Mouse (Mus musculus): ENCODE data around the gene Myo1a. TPM values are rescaled to one million over a fixed set of nuclear protein-coding genes. Genes with fewer than 3 reads are reported as not detected.

The Myo1a gene
- polyA plus RNA-seq, 1 experiment from 2014 or later, result 0.07 TPM

- Histone ChIP-seq H3K36me3 (replicated peaks; ENCODE audit: insufficient read depth, low read length) (no peaks in the 10 kb centered on the region), H3K27ac (ENCODE audit: low read depth) (no peak overlapping the region), H3K9me3 (ENCODE audit: low read length) (no peaks in the 10 kb centered on the region), H3K4me1 (ENCODE audit: insufficient read depth) (no peaks in the 10 kb centered on the region), H3K27me3 (ENCODE audit: insufficient read depth, low read length) (no peaks in the 10 kb centered on the region), H3K4me3 (ENCODE audit: low read depth, low read length) (no peak overlapping the region), H3K9ac (replicated peaks) (no peak overlapping the region), H3K4me2 (ENCODE audit: low read depth, low read length) (no peak overlapping the region)
- 77% methylated on average over 13 of the region's 13 CpGs for WGBS (ENCODE audit: insufficient replicate concordance)
- no peak for TF ChIP-seq CTCF (IDR thresholded peaks at IDR 0.05; ENCODE audit: low read depth)
- no peak for TF ChIP-seq EP300 (IDR thresholded peaks at IDR 0.05; ENCODE audit: low read depth)
- DNase-seq, result no peak
- no peak for ATAC-seq
Observed at GRCm38 (mm10) chr10:127710331-127710730, 5.4 kb downstream of the Myo1a start.

DNA sequence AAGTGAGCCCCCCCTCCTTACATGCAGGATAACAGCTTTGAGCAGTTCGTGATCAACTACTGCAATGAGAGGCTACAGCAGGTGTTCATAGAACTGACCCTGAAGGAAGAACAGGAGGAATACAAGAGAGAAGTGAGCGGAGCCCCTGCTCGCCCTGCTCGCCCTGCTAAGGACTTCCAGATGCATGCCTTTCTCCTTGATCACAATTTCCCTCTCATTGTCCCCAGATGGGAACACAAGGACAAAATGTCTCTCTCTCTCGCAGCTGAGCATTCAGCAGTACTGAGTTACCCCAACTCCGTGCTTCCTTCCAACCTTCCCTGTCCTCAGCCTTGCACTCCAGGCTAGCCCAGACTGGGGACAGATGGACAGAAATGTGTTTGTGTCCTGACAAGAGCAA, 7.8 kb downstream of the Myo1a start:
- ATAC-seq (no peak), DNase-seq (no peak)
- Histone ChIP-seq H3K4me3 (ENCODE audit: low read depth, low read length) (no peak overlapping the region), H3K4me1 (ENCODE audit: insufficient read depth) (no peaks in the 10 kb centered on the region), H3K4me2 (ENCODE audit: low read depth, low read length) (no peak overlapping the region), H3K27me3 (ENCODE audit: insufficient read depth, low read length) (no peaks in the 10 kb centered on the region), H3K36me3 (replicated peaks; ENCODE audit: insufficient read depth, low read length) (no peaks in the 10 kb centered on the region), H3K9me3 (ENCODE audit: low read length) (no peaks in the 10 kb centered on the region), H3K27ac (ENCODE audit: low read depth) (no peak overlapping the region), H3K9ac (replicated peaks) (no peak overlapping the region)
- WGBS (ENCODE audit: insufficient replicate concordance), result 83% methylated on average over 6 of the region's 6 CpGs
- no peak for TF ChIP-seq CTCF (IDR thresholded peaks at IDR 0.05; ENCODE audit: low read depth)
- no peak for TF ChIP-seq EP300 (IDR thresholded peaks at IDR 0.05; ENCODE audit: low read depth)

GRCm38 (mm10) chr10:127721671-127722418, 16.9 kb downstream of the Myo1a start:
- Histone ChIP-seq H3K27ac (ENCODE audit: low read depth) (no peak overlapping the region), H3K4me1 (ENCODE audit: insufficient read depth) (0 out of 2 replicates have a peak, but pooled peaks cover 4% of the 10 kb centered on the region), H3K4me2 (ENCODE audit: low read depth, low read length) (no peak overlapping the region), H3K4me3 (ENCODE audit: low read depth, low read length) (no peak overlapping the region), H3K9ac (replicated peaks) (no peak overlapping the region), H3K27me3 (ENCODE audit: insufficient read depth, low read length) (peaks cover 28% of the 10 kb centered on the region), H3K36me3 (replicated peaks; ENCODE audit: insufficient read depth, low read length) (no peaks in the 10 kb centered on the region), H3K9me3 (ENCODE audit: low read length) (no peaks in the 10 kb centered on the region)
- WGBS (ENCODE audit: insufficient replicate concordance), result 31% methylated on average over 20 of the region's 20 CpGs
- no peak for DNase-seq
- no peak for ATAC-seq
- no peak for TF ChIP-seq CTCF (IDR thresholded peaks at IDR 0.05; ENCODE audit: low read depth)

- peaks cover 28% of the 10 kb centered on the region for H3K27me3 ChIP-seq (ENCODE audit: insufficient read depth, low read length)
Observed at GRCm38 (mm10) chr10:127724178-127724577, 19.2 kb downstream of the Myo1a start, which contains the start of gene Tac2. Gene Tac2 (plus strand): TSS chr10:127724478.

GRCm38 (mm10) chr10:127725136-127725535, 20.2 kb downstream of the Myo1a start:
- no peak overlapping the region for H3K4me3 ChIP-seq (ENCODE audit: low read depth, low read length)
- H3K4me1 ChIP-seq (ENCODE audit: insufficient read depth), result peaks cover under 1% of the 10 kb centered on the region; the same call in 1 of the 2 replicates

More at GRCm38 (mm10) chr10:127724178-127724577, 19.2 kb downstream of the Myo1a start, which contains the start of gene Tac2:
- no peak within 1 kb of the TSS for H3K4me2 ChIP-seq (ENCODE audit: low read depth, low read length)
- TF ChIP-seq EP300 (IDR thresholded peaks at IDR 0.05; ENCODE audit: low read depth) (no peak), CTCF (IDR thresholded peaks at IDR 0.05; ENCODE audit: low read depth) (no peak)
- no peak within 1 kb of the TSS for H3K9ac ChIP-seq (replicated peaks)
- 71% methylated on average over 3 of the region's 3 CpGs for WGBS (ENCODE audit: insufficient replicate concordance)
- H3K36me3 ChIP-seq (replicated peaks; ENCODE audit: insufficient read depth, low read length), result no peaks in the 10 kb centered on the region
- H3K27ac ChIP-seq (ENCODE audit: low read depth), result no peak within 1 kb of the TSS
- ATAC-seq (no peak), DNase-seq (no peak)
- no peaks in the 10 kb centered on the region for H3K4me1 ChIP-seq (ENCODE audit: insufficient read depth)
- no peaks in the 10 kb centered on the region for H3K9me3 ChIP-seq (ENCODE audit: low read length)
- H3K4me3 ChIP-seq (ENCODE audit: low read depth, low read length), result no peak within 1 kb of the TSS

DNA sequence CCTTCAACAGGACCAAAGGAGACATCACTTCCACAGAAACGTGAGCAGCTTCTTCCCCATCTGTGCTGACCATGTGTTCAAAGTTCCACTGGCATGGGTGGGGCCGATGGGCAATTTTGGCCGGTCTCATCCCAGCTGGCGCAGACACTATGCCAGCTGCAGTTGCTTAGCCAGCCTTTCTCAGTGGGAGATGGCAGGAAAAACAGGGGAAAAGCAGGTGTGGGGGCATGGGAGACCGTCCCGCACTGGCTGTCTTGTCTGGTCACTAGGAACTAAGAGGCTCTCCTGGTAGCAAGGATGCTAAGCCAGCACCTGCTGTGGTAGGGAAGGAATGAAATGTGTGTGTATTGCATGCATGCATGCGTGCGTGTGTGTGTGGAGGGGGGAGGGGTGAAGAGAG, 23.5 kb downstream of the Myo1a start:
- H3K4me2 ChIP-seq (ENCODE audit: low read depth, low read length), result no peak overlapping the region

More at GRCm38 (mm10) chr10:127725136-127725535, 20.2 kb downstream of the Myo1a start:
- Histone ChIP-seq H3K9ac (replicated peaks) (no peak overlapping the region), H3K9me3 (ENCODE audit: low read length) (no peaks in the 10 kb centered on the region), H3K36me3 (replicated peaks; ENCODE audit: insufficient read depth, low read length) (no peaks in the 10 kb centered on the region), H3K27me3 (ENCODE audit: insufficient read depth, low read length) (peaks cover 28% of the 10 kb centered on the region), H3K4me2 (ENCODE audit: low read depth, low read length) (no peak overlapping the region), H3K27ac (ENCODE audit: low read depth) (no peak overlapping the region)
- 81% methylated on average over 4 of the region's 4 CpGs for WGBS (ENCODE audit: insufficient replicate concordance)
- DNase-seq, result no peak
- no peak for ATAC-seq
- no peak for TF ChIP-seq CTCF (IDR thresholded peaks at IDR 0.05; ENCODE audit: low read depth)
- no peak for TF ChIP-seq EP300 (IDR thresholded peaks at IDR 0.05; ENCODE audit: low read depth)

More for the DNA sequence above, 23.5 kb downstream of the Myo1a start:
- H3K36me3 ChIP-seq (replicated peaks; ENCODE audit: insufficient read depth, low read length), result no peaks in the 10 kb centered on the region
- H3K9ac ChIP-seq (replicated peaks), result no peak overlapping the region
- H3K27ac ChIP-seq (ENCODE audit: low read depth), result no peak overlapping the region
- WGBS (ENCODE audit: insufficient replicate concordance), result 69% methylated on average over 8 of the region's 8 CpGs
- peaks cover 14% of the 10 kb centered on the region; the same call in 1 of the 2 replicates for H3K4me1 ChIP-seq (ENCODE audit: insufficient read depth)
- H3K9me3 ChIP-seq (ENCODE audit: low read length), result no peaks in the 10 kb centered on the region
- DNase-seq, result no peak
- peaks cover under 1% of the 10 kb centered on the region; the same call in 1 of the 2 replicates for H3K27me3 ChIP-seq (ENCODE audit: insufficient read depth, low read length)
- H3K4me3 ChIP-seq (ENCODE audit: low read depth, low read length), result no peak overlapping the region
- ATAC-seq, result no peak
- no peak for TF ChIP-seq CTCF (IDR thresholded peaks at IDR 0.05; ENCODE audit: low read depth)
- no peak for TF ChIP-seq EP300 (IDR thresholded peaks at IDR 0.05; ENCODE audit: low read depth)
